Mouse (Mus musculus): Measurements from ENCODE around the gene Pcbp3.

DNA sequence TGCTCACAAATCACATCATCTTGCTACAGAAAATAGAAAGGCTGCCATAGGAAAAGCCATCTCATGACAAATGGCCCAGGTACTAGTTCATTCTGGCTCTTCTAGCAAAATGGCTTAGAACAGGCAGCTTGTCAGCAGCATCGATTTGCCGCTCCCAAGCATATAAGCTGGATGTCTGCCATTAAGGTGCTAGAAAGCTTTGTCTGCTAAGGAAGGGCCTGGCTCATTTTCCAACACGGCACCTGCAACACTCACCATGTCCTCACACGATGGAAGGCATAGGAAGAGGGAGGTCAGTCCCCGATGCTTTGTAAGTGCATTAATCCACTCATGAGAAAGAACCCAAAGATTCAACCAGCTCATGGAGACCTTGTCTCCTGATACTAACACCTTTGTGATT, 182.5 kb downstream of the Pcbp3 start:
- no peak for TF ChIP-seq EP300 (optimal IDR thresholded peaks at IDR 0.05)
- no peak for TF ChIP-seq CTCF (IDR thresholded peaks at IDR 0.05; ENCODE audit: low read depth)

All from stomach, postnatal 0 days (tissue).